Mouse (Mus musculus) layer of hippocampus, postnatal 36 days (tissue): ENCODE measurements around the gene Sbno2. TPM values are rescaled to one million over a fixed set of nuclear protein-coding genes. Genes with fewer than 3 reads are reported as not detected.
"Not testable (repeated sequence)": the region's sequence is repeated elsewhere in the genome, so short reads cannot be mapped to it uniquely, and the experiment has no call there.

ENCODE experiments used
- DNase-seq, 2 experiments: peaks; one replicate each; pipeline ENCODE4 v3.0.0; 2022
- total RNA-seq, 2 experiments: library from RNA; stranded (reverse); gene quantifications; 2 replicates each; pipeline ENCODE4 v1.2.3; 2021

The Sbno2 gene
- total RNA-seq, 2 experiments from 2014 or later = 17.2 to 20.7 TPM

DNA sequence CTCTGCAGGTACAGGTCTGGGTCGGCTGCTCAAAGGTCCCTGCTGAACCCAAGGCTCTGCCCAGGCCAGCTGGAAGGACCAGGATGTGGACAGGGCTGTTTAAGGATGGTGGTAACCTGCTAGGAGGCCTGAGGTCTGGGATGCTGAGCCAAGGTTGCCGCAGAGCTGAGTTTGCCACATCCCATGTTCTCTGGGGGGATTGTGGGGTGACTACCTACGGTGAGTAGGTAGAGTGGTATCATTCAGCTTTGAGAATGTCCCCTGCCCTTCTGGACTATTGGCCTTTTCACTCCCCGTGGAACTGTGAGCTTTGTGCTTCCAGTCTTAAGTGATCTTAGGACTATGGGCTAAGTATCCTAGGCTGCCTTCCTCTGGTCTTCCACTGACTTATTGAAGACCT lies 48.9 kb downstream of the Sbno2 start:
- no peak for DNase-seq

DNA sequence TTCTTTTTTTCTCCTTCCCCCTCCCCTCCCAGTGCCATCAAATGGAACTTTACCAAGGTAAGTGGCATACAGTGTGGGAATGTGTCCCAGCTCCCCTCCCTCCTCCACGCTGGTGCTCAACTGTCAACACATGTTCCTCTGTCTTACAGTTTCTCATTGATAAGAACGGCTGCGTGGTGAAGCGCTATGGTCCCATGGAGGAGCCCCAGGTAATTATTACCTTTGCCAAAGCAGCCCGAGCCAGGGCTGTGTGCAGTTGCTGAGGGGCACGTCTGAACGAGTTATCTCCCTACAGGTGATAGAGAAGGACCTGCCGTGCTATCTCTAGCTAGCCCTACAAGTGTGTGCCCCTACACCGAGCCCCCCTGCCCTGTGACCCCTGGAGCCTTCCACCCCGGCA lies 49.5 kb downstream of the Sbno2 start:
- no peak for DNase-seq

DNA sequence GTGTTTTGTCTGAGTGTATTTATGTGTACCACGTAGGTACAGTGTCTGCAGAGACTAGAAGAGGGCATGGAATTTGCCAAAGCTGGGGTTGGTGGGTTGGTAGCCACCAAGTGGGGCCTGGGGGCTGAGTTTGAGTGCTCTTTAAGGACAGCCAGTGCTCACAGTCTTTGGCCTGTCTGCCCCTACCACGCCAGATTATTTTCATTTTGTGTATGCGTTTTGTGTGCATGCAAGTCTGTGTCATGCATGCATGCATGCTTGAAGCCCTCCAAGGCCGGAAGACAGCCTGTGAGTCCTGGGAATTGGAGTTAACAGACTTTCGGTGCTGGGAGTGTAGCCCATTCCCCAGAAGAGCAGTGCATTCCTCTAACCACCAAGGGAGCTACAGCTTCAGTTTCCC lies 50.0 kb downstream of the Sbno2 start:
- DNase-seq = no peak

DNA sequence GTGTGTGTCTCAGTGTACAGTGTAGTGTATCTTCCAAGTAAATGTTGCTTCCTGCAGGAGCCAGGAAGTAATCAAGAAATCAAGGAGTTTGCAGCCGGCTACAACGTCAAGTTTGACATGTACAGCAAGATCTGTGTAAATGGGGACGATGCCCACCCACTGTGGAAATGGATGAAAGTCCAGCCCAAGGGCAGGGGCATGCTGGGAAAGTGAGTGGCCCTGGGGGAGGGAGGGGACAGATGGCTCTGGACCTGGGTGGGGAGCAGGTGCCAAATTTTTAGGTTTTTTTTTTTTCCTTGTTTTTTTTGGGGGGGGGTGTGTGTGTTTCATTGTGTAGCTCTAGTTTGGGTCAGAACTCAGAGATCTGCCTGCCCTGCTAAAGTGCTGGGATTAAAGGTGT lies 50.5 kb downstream of the Sbno2 start:
- not testable (repeated sequence) for DNase-seq

DNA sequence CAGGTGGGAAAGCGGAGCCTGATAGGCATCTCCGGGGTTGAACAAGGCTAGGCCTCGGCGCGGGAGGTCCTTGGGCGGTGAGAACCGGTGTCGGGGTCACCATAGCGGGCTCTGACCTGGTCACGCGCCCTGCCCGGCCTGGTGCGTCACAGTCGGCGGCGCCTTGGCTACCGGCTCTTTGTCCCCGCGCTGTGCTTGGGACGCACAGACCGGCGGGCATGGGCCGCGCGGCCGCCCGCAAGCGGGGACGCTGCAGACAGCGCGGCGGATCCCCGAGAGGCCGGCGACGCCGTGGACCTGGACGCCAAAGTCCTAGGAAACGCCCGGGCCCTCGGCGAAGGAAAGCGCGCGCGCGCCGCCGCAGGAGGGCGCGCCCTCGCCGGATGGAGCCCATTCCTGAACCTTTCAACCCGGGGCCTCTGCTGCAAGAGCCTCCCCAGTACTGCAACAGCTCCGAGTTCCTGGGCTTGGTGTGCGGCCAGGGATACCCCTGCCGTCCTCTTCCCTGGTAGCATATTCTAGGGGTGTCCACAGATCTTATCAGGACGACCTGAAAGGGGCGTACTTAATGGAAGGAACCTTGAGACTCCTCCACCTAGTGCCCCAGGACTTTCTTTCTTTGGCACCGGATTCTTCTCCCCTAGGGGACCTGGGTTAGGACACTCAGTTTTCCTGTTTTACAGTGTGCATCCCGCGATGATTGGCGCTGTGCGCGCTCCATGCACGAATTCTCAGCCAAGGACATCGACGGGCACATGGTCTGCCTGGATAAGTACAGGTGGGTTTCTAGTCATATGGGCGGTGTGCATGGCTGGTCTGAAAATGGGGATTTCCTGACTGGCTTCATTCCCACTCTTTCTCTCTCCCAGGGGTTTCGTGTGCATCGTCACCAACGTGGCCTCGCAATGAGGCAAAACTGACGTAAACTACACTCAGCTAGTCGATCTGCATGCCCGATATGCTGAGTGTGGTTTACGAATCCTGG lies 51.2 kb downstream of the Sbno2 start:
- peak; percentile 42 to 53 for DNase-seq

DNA sequence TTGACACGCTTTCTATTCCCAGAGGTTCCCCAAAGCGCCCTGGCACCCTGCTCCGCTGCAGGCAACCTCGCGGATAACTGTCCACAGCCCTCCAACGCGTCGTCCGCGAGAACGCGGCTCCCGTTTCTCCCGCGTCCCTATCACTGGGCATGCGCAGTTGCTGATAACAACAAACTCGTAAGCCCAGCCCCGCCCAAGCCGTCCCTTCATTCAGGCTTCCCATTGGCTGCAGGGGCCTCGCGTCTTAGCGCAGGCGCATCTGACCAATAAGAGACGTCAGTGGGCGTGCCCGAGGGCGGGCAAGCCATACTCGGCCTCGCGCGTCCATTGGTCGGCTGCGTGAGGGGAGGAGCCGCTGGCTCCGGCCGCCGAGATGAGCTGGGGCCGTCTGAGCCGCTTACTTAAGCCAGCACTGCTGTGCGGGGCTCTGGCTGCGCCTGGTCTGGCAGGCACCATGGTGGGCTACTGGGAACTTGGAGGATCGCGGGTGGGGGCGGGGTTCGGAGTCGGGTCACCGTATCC lies 52.1 kb downstream of the Sbno2 start:
- DNase-seq = peak; percentile 99 to 100

DNA sequence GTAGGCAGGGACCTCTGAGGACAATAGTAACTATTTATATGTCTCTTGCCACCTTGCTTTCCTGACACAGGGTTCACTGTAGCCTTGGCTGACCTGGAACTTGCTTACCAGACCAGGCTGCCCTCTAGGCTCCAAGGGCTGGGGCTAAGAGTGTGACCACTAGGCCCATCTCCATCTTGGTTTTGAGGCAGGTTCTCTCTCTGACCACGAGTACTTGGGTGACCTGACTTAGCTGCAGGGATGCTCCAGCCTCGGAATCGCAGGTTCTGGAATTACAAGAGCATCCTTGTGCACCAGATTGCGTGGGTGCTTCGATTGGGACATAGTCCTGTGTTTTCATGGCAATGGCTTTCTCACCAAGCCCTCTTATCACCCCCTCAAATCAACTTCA lies 53.0 kb downstream of the Sbno2 start:
- DNase-seq = no peak

DNA sequence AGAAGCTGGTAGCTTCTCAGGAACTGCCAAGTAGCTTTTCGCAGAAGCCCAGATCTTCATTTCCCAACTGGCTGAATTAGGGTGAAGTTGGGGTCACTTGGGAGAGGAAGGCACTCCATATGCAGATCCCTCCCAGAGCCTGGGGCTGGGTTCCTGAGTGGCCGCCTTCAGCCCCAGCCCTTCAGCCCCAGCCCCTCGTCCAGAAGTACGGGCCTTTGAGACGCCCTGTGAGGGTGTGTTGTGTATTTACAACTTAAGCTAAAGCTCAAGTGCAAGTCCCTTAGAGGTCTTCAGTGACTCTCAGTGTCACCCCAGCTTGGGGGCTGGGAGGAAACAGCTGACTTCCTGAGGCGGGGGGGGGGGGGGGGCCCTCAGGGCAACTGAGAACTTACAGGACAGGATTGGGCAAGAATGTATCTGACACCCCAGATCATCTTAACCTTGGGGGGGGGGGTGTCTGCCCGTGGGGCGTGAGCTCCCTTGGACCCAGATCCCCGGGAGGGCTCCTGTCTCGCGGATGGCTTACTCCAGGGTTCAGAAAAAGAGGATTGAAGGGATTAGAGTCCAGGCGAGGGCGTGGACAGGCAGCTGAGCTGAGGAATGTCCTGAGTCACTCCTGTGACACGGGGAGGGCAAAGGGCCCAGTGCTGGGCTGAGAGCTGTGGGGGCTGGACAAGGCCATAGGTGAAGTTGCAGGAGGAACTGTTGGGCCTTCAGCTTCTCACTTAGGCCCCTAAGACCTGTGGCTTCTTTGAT lies 53.6 kb downstream of the Sbno2 start:
- no peak for DNase-seq

DNA sequence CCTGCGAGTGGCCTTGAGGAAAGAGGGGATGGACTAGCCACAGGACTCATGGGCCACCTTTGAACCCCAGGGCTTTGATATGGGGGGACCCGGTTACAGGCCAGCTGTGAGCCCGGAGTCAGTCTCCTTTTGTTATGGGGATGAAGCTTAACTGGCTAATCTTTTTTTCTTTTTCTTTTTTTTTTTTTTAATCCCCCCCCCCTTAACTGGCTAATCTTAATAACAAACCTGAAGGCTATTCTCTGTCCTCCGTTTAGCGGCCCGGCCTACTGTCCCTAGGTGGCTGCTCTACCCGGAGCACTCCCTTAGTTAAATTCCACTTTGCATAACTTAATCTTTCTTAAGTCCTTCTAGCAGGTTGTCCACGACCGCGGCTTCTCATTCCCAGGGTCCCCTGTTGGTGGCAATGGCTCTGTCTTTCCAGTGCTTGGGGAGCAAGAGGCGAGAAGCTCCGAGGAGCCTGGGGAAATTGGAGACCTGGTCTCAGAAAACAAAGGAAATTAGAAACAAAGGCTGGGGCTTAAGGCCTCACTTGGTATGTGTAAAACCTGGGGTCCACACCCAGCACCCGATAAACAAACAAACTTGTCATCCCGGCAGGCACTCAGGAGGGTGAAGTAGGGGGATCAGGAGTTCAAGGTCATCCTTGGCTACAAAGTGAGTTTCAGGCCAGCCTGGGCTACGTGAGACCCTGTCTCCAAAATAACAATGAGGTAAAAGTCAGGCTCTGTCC lies 54.3 kb downstream of the Sbno2 start:
- DNase-seq = no peak

DNA sequence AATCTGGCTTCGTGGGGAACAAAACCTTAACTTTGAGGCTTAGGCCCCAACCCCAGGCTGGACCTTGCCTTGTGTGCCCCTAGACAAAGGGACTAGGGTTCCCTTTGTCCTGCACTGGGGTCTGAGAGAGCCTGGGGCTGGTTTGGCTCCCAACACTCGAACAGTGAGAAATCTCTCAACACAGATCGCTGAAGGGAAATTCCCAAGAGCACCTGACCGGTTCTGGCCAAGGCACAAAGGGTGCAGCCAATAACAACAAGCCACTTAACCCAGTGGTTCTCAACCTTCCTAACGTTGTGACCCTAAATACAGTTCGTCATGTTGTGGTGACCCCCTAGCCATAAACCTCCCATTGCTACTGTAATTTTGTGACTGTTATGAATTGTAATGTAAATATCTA lies 55.1 kb downstream of the Sbno2 start:
- no peak for DNase-seq

DNA sequence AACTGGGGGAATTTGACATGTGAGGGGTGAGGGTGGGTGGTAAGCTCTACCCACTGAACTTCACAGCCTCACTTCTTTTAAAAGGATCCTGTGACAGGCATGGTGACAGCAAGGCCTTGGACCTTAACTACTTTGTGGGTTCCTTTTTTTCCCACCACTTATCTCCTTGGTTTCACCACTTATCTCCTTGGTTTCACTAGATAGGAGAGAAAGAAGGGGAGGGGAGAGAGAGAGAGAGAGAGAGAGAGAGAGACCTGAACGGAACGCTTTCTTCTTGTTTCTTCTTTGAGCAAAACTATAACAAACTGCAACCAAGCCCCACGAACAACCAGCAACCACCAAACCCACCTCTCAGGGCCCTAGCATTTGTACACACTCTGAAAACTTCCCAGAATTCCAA lies 56.5 kb downstream of the Sbno2 start:
- no peak for DNase-seq

DNA sequence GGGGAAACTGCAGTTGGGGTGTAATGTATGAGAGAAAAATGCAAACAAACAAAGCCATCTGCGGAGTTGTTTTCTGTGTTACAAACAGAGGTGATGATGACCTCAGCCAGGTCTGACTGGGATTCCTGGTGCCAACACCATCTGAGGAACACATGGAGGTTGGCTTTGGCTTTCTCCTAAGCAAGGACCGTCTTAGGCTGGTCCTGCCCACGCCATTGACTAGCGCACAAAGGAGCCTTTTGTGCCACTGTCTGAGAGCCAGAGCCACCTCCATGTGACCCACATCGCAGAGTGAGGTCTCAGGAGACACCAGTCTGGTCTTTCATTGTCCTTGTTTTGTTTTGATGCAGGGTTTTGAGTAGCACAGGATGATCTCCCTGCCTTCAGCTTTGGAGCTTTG lies 57.0 kb downstream of the Sbno2 start:
- DNase-seq = no peak

DNA sequence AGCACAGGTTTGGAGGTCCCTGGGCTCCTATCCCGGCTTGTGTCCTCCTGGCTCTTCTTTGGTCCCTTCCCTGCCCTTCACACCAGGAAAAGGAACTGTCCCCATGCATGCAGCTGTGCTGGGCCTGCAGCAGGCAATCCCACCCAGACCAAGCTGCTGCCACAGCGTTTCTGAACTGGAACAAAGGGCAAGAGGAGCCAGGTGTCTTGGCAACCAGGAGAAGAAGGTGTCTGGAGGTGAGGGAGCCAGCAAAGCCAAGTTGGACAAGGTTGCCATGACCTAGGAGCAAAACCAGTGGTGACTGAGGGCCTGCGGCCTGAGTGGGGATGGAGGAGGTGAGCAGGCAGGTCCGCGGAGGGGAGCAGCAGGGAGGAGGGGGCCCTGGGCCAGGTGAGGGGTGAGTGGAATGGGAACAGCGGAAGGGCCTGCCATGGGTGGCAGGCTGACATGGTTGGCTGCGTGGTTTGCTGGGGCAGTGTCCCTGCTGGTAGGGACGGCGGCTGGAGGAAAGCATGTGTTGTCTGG lies 58.3 kb downstream of the Sbno2 start, which contains the start of gene Gpx4:
Gpx4 (plus strand) TSS at position 126 of the 525 bp plus-strand sequence.
- no peak for DNase-seq

DNA sequence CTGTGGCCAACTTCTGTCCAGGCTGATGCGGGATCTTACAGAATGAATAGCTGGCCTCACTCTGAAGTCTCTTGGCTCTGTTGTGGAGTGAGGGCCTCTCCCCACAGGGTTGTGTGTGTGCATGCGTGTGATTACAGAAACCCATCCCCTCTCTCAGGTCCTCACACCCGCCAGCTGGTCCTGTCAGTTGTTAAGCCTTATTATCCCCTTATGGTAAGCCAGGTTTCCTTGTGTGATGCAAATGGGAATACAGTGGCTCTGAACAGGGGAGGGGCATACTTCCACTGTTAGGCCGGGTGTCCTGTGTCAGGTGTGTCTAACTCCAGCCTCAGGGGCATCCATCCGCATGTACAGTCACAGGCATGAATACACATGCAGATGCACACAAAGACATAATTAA lies 59.6 kb downstream of the Sbno2 start:
- DNase-seq = no peak

DNA sequence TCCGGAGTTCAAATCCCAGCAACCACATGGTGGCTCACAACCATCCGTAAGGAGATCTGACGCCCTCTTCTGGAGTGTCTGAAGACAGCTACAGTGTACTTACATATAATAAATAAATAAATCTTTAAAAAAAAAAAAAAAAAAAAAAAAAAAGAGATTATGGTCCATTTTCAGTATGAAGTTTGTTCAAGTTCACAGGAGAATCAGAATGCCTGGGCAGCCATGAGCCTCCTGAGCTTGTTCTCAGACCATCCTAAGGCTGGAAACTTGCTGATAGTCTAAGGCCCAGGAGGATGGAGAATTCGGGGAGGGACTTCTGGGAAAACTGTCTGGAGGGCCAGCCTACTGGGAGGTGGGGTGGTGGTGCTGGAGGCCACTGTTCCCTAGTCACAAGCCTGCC lies 60.0 kb downstream of the Sbno2 start:
- DNase-seq = not testable (repeated sequence)

DNA sequence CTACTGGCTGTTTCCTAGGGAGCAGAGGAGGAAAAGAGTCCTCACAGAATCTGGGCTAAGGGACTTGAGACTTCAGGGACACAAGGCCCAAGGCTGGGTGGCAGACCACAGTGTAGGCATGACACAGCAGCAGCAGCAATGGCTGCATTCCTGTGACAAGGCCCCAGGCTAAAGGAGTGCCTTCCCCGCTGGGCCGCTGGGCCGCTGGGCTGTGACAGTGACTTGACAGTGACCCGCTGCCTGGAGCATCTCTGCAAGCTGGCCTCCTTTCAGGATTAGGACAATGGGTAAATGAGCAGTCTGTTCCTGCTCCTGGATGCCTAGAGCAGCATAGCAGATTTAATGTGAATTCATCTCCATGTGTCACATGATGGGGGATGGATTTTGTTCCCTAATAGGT lies 61.3 kb downstream of the Sbno2 start:
- no peak for DNase-seq

DNA sequence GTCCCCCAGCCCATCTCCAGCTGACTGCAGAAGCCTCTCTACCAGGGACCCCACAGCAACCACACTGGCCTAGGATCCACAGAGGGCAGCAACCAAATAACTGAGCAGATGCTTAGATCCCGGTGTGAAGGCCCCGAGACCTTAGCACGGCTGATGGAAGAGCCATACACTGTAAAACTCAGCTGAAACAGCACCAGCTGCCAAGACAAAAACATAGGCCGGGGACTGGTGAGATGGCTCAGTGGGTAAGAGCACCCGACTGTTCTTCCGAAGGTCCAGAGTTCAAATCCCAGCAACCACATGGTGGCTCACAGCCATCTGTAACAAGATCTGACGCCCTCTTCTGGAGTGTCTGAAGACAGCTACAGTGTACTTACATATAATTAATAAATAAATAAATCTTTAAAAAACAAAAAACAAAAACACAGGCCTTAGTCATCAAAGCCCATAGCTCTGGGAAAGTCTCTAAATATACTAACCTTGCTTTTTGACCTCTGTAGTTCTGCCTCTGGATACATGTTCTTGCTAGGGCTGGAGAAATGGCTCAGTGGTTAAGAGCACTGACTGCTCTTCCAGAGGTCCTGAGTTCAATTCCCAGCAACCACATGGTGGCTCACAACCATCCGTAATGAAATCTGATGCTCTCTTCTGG lies 63.8 kb downstream of the Sbno2 start:
- DNase-seq = not testable (repeated sequence)

DNA sequence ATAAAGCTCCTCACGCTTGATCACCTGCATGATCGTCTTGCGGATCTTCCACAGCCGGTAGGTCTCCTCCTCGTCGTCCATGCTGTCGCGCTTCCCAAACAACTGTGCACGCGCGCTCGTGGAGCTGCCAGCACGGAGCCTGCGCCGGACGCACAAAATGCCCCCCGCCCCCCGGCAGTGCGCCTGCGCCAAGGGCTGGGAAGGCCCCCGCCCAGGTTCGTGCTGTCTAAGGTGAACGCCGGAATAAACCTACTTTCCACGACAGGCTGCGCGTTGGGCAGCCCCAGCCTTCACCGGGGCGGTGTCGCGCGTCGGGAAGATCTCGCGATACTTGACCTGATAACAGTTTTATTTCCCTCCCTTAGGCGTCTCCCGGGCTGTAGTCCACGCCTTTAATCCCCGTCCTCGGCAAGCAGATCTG lies 65.8 kb downstream of the Sbno2 start, which contains the start of gene Polr2e:
Polr2e (minus strand) TSS at position 237 of the 421 bp plus-strand sequence.
- peak; percentile 96 to 97 for DNase-seq

DNA sequence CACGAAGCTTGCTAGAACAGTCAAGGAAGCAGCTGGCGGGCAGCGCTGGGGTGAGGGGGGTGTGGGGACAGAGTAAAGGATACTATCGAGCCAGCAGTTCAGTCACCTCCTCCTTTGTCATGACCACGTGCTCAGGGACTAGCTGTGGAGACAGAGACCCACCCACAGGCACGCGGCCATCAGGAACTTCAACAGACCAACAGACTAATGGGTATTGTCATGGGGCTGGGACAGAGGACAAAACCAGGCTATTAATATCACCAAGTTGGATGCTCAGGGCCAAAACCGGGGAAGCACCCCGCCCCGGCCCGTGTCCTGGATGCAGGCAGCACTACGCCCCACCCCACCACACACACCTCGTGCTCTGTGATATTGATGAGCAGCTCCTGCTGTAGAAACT lies 68.5 kb downstream of the Sbno2 start:
- DNase-seq = no peak

DNA sequence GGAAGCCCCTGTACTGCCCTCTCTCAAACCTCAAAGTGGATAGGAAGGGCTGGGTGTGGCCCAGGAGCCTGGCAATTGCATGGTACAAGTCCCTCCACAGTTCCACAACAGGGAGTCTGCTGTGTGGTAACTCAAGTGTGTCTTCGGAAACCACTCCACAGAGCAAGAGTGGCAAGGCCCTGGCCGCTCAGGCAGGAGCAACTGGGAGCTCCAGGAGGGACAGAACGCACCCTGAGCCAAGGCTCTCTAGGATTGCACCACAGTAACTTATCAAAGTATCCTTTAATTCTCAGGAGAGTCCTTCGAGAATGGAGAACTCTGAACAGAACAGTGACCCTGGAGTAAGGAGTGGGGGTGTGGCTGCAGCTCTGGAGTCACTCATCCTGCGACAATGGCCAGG lies 69.7 kb downstream of the Sbno2 start:
- no peak for DNase-seq

DNA sequence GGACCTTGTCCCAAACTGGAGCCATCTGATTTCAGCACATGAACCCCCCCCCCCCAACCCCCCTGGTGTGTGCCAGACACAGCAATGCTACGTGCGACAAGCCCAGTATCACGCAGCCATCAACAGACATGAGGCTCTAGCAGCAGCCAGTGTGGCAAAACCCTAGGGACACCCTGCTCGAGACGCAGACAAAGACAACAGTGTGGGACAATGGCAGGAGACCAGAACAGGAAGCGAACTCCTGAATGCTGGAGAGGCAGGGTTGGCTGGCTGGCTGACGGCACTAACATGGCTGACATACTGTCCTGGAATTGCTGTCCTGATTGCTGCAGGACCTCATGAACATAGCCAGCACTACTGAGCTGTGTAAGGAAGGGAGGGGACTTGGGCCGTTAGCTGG lies 70.2 kb downstream of the Sbno2 start:
- no peak for DNase-seq
